22 mouse cellular contexts compared by ENCODE assay signal in the genomic region with DNA sequence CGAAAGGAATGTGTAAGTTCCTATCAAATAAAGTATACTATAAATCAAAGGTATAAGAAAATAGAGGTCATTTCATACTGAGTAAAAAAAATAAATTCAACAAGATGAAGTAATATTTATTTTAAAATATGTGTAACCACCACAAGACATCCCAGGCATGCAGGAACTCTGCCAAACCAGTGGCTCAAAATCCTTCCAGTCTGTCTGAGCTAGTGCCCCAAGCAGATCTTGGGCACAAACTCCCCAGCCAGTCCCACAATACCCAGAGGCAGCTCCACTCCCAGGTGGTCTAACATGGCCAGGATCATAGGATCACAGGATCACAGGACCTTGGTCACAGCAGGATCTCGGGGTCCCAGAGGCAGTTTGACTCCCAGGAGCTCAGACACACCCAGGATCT.
A peak's percentile ranks its signal among the peaks of the same experiment; 100 is the strongest.
DNase-seq lines count a peak whose midpoint lies in the region; TF ChIP-seq lines count a peak whose summit lies in the region.
"Had no signal": no experiment of that assay in that cellular context is flagged by ENCODE, and none has a peak within 500 bp of the region (broad histone marks: within the 10 kb centered on the region; RNA-seq: fewer than 3 reads in every experiment).

No protein-coding gene starts in this region.

- DNase-seq in heart, postnatal 4 days = peak; percentile 5
- no peak for DNase-seq in heart, adult 11 months
- peak; percentile 67 for DNase-seq in NIH3T3 (ENCODE audit: low read depth)
- no peak for DNase-seq in urinary bladder, postnatal 4 days (ENCODE audit: low spot score in 2 of 2)
- DNase-seq in ovary, postnatal 14 days (ENCODE audit: low spot score) = no peak
- DNase-seq: adrenal gland, adult 8-10 months; adrenal gland, postnatal 25 days; cerebellum, adult 11-12 months; cerebellum, adult 8-10 months; cerebellum, postnatal 36 days; embryo, embryonic 11 days; gastrocnemius, postnatal 10 days; gastrocnemius, postnatal 36 days; kidney, adult 11 months had no signal

- H3K4me3 ChIP-seq in myocyte = no peak overlapping the region
- H3K4me3 ChIP-seq: embryonic facial prominence, embryonic 15.5 days; forebrain, embryonic 10.5 days; forebrain, embryonic 13.5 days; hindbrain, embryonic 10.5 days; hindbrain, embryonic 13.5 days; intestine, embryonic 15.5 days had no signal

- H3ac ChIP-seq in myocyte (ENCODE audit: control insufficient read depth, insufficient read length) = no peak overlapping the region

- TF ChIP-seq POLR2A in myocyte (IDR thresholded peaks at IDR 0.05; ENCODE audit: insufficient read length, low read depth) = no peak

- no peaks in the 10 kb centered on the region for H3K27me3 ChIP-seq in myocyte (ENCODE audit: control insufficient read depth, insufficient read depth, insufficient read length)
- H3K27me3 ChIP-seq: embryonic facial prominence, embryonic 15.5 days; forebrain, embryonic 13.5 days; hindbrain, embryonic 13.5 days; intestine, embryonic 15.5 days had no signal

- H3K79me2 ChIP-seq in myocyte (ENCODE audit: control insufficient read depth, insufficient read depth) = no peaks in the 10 kb centered on the region

- H3K4me2 ChIP-seq in myocyte (ENCODE audit: low read depth) = peak overlapping the region; percentile 44
- H3K4me2 ChIP-seq: embryonic facial prominence, embryonic 15.5 days; forebrain, embryonic 13.5 days; heart, embryonic 11.5 days; hindbrain, embryonic 13.5 days; intestine, embryonic 15.5 days had no signal

- H3K36me3 ChIP-seq in myocyte (ENCODE audit: control insufficient read depth, insufficient read depth) = no peaks in the 10 kb centered on the region
- H3K36me3 ChIP-seq: embryonic facial prominence, embryonic 15.5 days; forebrain, embryonic 10.5 days; hindbrain, embryonic 10.5 days; hindbrain, embryonic 13.5 days; intestine, embryonic 15.5 days had no signal

TF ChIP-seq in myocyte, 11 proteins besides CTCF, POLR2A, EP300 and RAD21:
- TF ChIP-seq CEBPB (IDR thresholded peaks at IDR 0.05; ENCODE audit: insufficient read depth, poor library complexity, severe bottlenecking) (no peak), USF1 (IDR thresholded peaks at IDR 0.05; ENCODE audit: low read depth) (no peak), MYOG (IDR thresholded peaks at IDR 0.05; ENCODE audit: control insufficient read depth in 1 of 3, insufficient read depth in 1 of 3, insufficient read length in 2 of 3, low read depth in 2 of 3) (no peak), TCF12 (IDR thresholded peaks at IDR 0.05; ENCODE audit: insufficient read depth, poor library complexity, severe bottlenecking) (no peak), E2F4 (IDR thresholded peaks at IDR 0.05; ENCODE audit: insufficient read depth) (no peak), MAX (IDR thresholded peaks at IDR 0.05; ENCODE audit: low read depth) (no peak), SRF (IDR thresholded peaks at IDR 0.05; ENCODE audit: control insufficient read depth, insufficient read length, low read depth) (no peak), MYOD1 (IDR thresholded peaks at IDR 0.05; ENCODE audit: control insufficient read depth in 1 of 3, insufficient read length in 2 of 3, low read depth in 2 of 3) (no peak), POLR2AphosphoS2 (IDR thresholded peaks at IDR 0.05; ENCODE audit: insufficient read length, low read depth) (no peak), REST (IDR thresholded peaks at IDR 0.05; ENCODE audit: insufficient read depth, insufficient read length) (no peak), TCF3 (IDR thresholded peaks at IDR 0.05; ENCODE audit: insufficient read length, low read depth) (no peak)

Comparison
In these comparisons a context has a peak if more than half of its experiments do, and no peak if none do; other contexts are left out.
1. DNase-seq: peak in heart, postnatal 4 days (single experiment) and NIH3T3 (single experiment); none in heart, adult 11 months (single experiment), urinary bladder, postnatal 4 days (0 of 2) and ovary, postnatal 14 days (single experiment).